In the genomic region with DNA sequence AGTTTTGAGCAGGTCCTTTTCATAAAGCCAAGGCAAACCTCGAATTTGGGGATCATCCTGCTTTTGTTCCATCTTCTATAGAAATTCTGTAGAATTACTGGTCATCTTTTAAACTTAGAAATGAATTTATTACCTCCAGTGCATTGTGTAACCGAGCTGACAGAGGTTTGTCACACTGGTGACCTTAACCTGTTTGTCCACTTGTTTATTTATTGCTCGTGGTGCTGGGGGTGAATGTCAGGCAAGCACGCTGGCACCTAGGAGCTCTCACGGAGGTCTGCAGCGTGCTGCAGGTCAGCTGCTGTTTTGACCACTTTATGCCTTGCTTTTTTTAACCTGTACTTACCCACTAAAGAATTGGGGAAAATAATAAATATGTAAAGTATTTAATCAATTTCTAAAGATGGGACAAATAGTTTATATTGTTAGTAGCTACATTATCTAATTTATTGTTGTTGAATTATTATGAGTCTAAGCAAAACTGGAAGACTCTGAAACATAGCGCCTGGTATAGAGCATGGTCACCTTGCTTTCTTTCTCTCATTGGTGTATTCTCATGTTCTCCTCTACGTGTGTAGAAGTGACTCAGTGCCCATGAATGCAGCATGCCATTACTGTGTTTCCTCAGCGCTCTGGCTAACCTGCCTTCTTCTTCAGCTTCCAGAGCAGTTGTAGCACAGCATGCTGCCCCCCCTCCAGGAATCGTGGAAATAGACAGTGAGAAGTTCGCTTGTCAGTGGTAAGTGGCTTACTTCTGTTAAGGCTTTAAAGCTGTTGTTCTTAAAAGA, we compare ENCODE assay signal across 10 mouse cellular contexts.
"Had no signal": no experiment of that assay in that cellular context is flagged by ENCODE, and none has a peak within 500 bp of the region (broad histone marks: within the 10 kb centered on the region; RNA-seq: fewer than 3 reads in every experiment).

No protein-coding gene starts in this region.

- H3K27ac ChIP-seq: kidney, postnatal 0 days; limb, embryonic 15.5 days; liver, embryonic 14.5 days; neural tube, embryonic 13.5 days had no signal

- H3K4me3 ChIP-seq: limb, embryonic 15.5 days; midbrain, embryonic 12.5 days; neural tube, embryonic 13.5 days had no signal

- DNase-seq: kidney, adult 9 months; kidney, postnatal 36 days; lung, adult 18-20 months; right cerebral cortex, postnatal 14 days; thymus, postnatal 36 days had no signal
